Mouse (Mus musculus) cerebellum, adult 2 months (tissue): ENCODE measurements around the gene Slit3.

Source experiments
- CTCF ChIP-seq: fragments of 200-500 bp; IDR thresholded peaks from 2 replicates; pipeline ENCODE4 v1.5.1; 2011; ENCODE audit warnings: low read depth, mild to moderate bottlenecking, control low read depth, low read length, moderate library complexity, borderline replicate concordance; ENCODE audit not compliant: insufficient read depth
- POLR2A ChIP-seq: fragments of 200-500 bp; IDR thresholded peaks from 2 replicates; pipeline ENCODE4 v1.6.1; 2011; ENCODE audit warnings: low read length, control low read depth, borderline replicate concordance; ENCODE audit not compliant: insufficient read depth

DNA sequence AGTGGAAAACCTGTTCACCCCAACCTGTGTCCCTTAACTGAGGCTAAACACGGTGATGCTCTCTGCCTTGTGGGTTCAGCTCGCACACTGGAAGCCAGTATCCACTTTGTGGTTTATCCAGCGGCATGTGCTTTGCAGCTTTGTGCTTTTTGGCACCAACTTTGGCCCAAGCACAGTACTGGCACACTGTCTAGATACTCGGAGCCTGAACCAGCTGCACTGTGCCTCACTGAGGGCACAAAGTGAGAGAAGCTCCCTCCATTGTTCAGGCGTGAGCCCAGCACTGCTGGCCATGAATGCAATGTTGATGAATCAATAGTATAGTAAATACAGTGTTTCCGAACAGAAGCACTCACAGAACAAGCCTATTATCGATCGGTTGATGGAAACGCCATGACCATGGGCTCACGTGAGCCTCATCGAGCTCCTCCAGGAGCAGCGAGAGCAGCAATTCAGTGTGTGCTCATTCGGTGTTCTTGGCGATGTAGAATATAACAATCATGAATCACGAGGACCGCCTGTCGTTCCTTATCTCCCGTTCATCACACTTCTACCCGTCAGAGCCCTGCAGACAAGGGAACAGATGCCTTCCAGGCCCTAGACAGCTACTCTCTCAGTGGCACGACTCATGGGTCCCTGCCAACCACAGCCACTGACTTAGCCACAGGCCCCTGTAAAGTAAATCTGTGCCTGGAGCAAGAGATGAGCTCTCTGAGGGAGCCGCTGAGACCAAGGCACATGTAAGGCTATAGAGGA is 503.7 kb downstream of the Slit3 start:
- no peak for TF ChIP-seq CTCF
- no peak for TF ChIP-seq POLR2A
